Mouse (Mus musculus) cortical plate, adult 2 months (tissue): Measurements from ENCODE around the gene Dnajb1.

ENCODE experiments used
- CTCF ChIP-seq: fragments of 200-500 bp; IDR thresholded peaks from 2 replicates; pipeline ENCODE4 v1.5.1; 2011; ENCODE audit warnings: mild to moderate bottlenecking, control low read depth, low read length; ENCODE audit not compliant: insufficient read depth; ENCODE audit errors: extremely low read depth
- POLR2A ChIP-seq: fragments of 200-500 bp; IDR thresholded peaks from 2 replicates; pipeline ENCODE4 v1.6.1; 2011; ENCODE audit warnings: mild to moderate bottlenecking, low read length, control low read depth; ENCODE audit not compliant: insufficient read depth; ENCODE audit errors: extremely low read depth

DNA sequence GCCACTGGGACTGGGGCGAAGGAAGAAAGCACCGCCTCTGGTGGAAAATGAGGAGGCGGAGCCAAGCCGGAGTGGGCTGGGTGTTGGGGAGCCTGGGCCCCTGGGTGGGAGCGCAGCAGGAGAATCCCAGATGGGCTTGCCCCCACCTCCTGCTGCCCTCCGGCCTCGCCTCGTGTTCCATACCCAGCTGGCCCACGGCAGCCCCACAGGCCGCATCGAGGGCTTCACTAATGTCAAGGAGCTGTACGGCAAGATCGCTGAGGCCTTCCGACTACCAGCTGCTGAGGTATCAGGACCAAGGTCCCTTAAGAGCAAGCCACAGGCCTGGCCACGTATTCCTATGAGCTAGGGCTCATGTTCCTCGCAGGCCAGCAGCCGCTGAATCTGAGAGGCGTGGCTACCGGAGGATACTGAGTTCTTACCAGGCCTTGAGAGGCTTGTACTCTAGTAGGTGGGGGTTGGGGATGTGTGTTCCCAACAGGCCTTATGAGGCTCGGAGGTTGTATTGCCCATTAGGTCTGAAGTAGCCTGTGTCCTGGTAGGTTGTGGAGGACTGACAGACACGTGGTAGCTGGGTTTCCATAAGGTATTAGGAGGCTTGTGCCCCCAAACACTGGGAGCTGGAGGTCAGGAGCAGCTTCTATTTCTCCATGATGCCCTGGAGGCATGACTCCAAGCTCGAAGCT lies 53.1 kb downstream of the Dnajb1 start:
- no peak for TF ChIP-seq CTCF
- no peak for TF ChIP-seq POLR2A
